Mouse (Mus musculus): ENCODE measurements around the gene Tnfrsf22.

GRCm38 (mm10) chr7:143614404-143615135 is 34.9 kb downstream of the Tnfrsf22 start:
- TF ChIP-seq ZKSCAN1 (IDR thresholded peaks at IDR 0.05; ENCODE audit: low read depth, low read length) (no peak), POLR2A (IDR thresholded peaks at IDR 0.05; ENCODE audit: control insufficient read depth in 1 of 2, insufficient read depth in 1 of 2, low read depth in 1 of 2, low read length in 2 of 2, poor library complexity in 1 of 2) (no peak), TCF12 (IDR thresholded peaks at IDR 0.05; ENCODE audit: low read depth, low read length) (no peak), GATA1 (IDR thresholded peaks at IDR 0.05; ENCODE audit: low read depth, low read length) (no peak), EP300 (IDR thresholded peaks at IDR 0.05; ENCODE audit: low read depth in 1 of 2, low read length in 2 of 2) (no peak), RCOR1 (IDR thresholded peaks at IDR 0.05; ENCODE audit: low read depth, low read length) (no peak), POLR2AphosphoS2 (IDR thresholded peaks at IDR 0.05; ENCODE audit: low read length) (no peak), USF1 (IDR thresholded peaks at IDR 0.05; ENCODE audit: low read depth, low read length) (no peak), NELFE (IDR thresholded peaks at IDR 0.05; ENCODE audit: low read depth, low read length) (no peak), USF2 (IDR thresholded peaks at IDR 0.05; ENCODE audit: borderline replicate concordance in 1 of 2, insufficient read depth in 1 of 2, low read depth in 1 of 2, low read length in 2 of 2) (no peak), MEF2A (IDR thresholded peaks at IDR 0.05; ENCODE audit: extremely low read depth, insufficient replicate concordance, low read depth, low read length, poor library complexity, severe bottlenecking) (no peak), ETS1 (IDR thresholded peaks at IDR 0.05; ENCODE audit: low read depth, low read length) (no peak)
